Mouse (Mus musculus): ENCODE measurements around the gene Clcn5.

Clcn5 gene

DNA sequence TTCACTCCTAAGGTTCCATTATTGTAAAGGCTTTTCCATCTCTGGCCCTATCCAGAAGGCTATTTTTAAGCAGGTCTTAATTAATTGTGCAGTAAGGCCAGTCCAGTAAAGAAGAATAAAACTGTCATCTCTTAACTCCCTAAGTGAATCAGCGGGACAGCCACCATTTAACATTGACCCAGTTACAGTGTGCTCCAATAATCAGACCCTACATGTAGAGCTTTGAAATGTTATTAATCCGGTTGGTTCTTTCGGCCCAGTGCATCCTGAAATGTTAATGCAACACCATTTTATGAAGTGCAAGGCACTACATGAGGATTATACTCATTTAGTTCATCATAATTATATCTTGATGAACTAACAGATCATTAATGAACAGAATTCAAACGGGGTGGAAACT lies 128.3 kb downstream of the Clcn5 start:
- no peak for DNase-seq (ENCODE audit: low spot score)

DNA sequence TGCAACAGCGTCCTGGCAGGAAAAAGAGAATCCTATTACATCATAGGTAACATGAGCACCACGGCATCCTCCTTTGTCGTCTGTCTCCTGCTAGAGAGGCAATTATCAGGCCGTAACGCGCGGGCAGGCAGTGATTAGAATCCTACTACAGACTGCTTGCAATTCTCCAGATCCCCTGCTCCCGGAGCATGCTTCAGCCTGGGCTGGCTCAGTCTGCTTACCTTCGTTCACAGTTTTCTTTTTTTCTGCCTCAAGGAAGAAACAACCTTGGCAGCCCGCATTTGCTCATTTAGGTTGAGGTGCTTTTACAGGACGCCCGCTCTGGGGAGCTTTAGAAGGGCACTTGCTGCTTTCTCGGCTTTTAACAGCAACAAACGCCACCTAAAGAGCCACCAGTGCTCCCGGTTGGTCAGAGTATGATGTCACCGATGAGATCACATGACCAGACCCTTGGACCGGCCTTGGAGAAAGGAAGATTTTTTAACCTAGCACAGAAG lies 130.8 kb downstream of the Clcn5 start:
- DNase-seq (ENCODE audit: low spot score): peak; percentile 41

- no peak for DNase-seq (ENCODE audit: low spot score)
Observed at GRCm38 (mm10) chrX:7187455-7188310, 131.5 kb downstream of the Clcn5 start.

DNA sequence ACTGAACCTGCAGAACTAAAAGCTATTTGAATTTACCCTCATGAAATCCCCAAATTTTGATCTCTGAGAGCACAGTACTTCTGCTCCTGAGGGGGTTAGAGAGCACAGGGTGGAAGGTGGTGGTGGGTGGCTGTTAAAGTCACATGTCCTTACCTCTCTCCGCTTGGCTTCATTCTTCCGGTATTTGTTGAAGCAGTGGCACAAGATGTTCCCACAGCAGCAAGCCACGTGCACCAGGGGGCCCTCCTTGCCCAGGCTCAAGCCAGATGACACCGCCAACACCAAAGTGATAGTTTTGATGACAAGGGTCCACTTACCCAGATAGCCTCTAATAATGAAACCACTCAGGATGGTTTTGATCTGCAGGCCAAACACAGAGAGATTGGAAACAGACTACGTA lies 149.0 kb downstream of the Clcn5 start:
- DNase-seq (ENCODE audit: low spot score): no peak

GRCm38 (mm10) chrX:7168799-7169198 lies 150.4 kb downstream of the Clcn5 start:
- DNase-seq (ENCODE audit: low spot score): no peak

DNA sequence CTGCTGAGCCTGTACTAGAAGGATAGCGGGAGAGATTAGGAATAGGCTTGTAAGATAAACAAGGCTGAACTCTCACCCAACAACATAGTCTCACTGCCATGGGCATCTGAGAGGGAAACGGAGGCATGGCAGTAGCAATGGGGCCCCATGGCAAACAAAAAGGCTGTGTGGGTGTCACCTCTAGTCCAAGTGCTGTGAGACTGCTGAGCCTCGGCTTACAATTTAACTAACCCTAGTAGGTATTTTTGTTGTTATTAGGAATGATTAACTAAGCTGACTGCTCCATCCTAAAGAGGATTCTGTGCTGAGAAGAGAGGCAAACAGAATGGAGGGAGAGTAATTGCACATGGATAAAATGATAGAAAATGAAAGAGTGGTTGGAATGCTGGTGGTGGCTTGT lies 161.2 kb downstream of the Clcn5 start:
- DNase-seq (ENCODE audit: low spot score): no peak

DNA sequence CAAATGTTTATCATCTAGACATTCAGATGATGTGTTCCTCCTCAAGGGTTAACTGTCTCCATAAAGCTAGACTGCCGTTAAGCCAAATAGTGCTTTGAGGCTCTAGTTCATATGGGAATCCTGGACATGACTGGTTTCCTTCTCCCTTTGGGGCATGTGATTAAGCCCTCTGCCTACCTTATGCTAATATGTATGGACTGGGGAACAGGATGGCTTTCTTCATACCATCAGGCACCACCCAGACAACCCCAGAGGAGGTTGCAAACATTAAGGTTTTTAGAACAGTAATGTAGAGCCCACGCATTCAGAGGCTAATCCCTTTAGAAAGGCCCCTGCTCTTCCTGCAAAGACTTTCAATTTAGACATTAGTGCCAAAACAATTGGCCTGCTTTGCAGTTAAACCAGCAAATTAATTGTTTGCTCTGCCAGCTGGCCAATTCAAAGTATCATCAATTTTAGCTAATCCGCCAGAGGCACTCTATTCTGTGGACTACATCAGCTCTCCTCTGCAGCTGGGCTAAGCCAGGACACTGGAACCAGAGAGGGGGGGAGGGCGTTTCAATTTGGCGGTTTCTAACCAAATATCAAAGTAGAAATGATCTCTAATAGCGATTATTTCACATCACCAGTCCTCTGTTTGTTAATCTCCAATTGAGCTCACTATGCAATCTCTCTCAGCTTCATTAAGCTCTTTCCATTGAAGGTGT lies 163.0 kb downstream of the Clcn5 start:
- no peak for DNase-seq (ENCODE audit: low spot score)

GRCm38 (mm10) chrX:7150129-7150528 lies 169.0 kb downstream of the Clcn5 start:
- no peak for DNase-seq (ENCODE audit: low spot score)

DNA sequence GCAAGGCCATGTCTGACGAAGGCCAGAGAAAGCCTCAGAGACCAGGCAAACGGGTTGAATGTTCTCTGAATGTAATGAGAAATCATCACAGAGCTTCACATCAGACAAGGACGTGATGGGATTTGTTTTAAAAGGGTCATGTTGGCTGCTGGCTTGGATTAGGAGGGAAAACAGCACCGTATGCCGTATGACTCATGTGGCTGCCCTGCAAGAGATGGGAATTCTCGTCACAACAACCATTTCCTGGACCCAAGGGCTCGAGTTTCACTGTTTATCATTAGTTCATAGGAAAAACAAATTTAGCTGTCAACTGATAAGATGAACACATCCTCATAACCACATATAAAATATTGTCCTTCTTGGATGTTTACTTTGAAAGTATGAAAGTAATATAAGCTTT lies 173.0 kb downstream of the Clcn5 start:
- no peak for DNase-seq (ENCODE audit: low spot score)

DNA sequence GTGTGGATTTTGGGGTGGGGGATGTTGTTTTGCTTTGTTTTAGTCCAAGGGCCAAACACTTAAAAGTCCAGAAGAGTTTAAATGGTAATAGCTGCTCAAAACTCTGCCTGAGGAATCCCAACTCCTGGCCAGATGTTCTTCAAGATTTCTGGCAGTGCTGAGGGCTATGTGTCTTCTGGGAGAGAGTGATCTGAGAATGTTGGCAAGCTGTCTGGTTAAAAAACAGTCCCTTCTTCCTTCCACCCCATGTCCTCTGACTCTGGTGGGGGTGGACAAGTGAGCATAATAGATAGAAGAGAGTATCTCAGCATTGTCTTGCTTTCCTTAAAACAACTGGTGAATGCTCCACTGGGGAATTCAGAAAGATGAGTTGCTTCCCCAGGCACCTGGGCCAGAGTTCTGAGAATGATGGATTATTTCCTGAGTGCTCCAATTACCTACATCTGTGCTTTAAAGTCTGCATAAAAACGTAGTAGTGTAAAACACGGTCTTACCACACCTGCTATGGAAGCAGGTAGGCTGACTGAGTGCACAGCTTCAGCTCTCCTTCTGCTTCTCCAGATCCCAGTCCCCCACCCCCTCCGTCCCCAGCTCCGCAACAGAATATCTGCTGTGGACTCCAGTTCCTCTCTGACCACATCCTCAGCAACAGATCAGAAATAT lies 197.4 kb downstream of the Clcn5 start:
- no peak for DNase-seq (ENCODE audit: low spot score)

DNA sequence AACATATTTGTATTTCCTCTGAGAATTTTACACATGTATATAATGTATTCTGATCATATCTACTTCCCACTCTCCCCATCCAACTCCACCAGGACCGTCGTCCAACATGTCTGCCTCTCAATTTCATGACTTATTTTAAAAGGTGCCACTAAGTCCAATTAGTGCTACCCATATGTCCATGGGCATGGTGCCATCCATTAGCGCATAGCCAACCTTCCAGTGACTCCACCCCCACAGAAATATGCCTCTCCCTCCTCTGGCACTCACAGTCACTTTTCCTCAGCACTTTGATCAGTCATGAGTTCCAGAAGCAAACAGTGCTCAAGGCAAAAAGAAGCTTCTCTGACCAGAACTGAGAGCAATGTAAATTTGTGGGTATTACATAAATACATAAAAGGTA lies 204.3 kb downstream of the Clcn5 start:
- DNase-seq (ENCODE audit: low spot score): no peak
